Mouse (Mus musculus): ENCODE measurements around the gene Mrps9.
"Not testable (repeated sequence)": the region's sequence is repeated elsewhere in the genome, so short reads cannot be mapped to it uniquely, and the experiment has no call there.

Gene Mrps9

GRCm38 (mm10) chr1:42850663-42851397 lies at the start of gene Mrps9:
Gene Mrps9 (plus strand): TSS chr1:42851233.
- peak; percentile 99 for DNase-seq (ENCODE audit: low spot score)

GRCm38 (mm10) chr1:42813301-42813845 lies 37.7 kb upstream of the Mrps9 start:
- DNase-seq (ENCODE audit: low spot score) = no peak

GRCm38 (mm10) chr1:42814798-42815619 lies 36.0 kb upstream of the Mrps9 start:
- no peak for DNase-seq (ENCODE audit: low spot score)

- no peak for DNase-seq (ENCODE audit: low spot score)
These were observed 350 bp downstream of the Mrps9 start for GRCm38 (mm10) chr1:42851398-42851767.

GRCm38 (mm10) chr1:42851810-42852209 lies 777 bp downstream of the Mrps9 start:
- DNase-seq (ENCODE audit: low spot score) = no peak

GRCm38 (mm10) chr1:42864719-42865250 lies 13.8 kb downstream of the Mrps9 start:
- DNase-seq (ENCODE audit: low spot score) = no peak

GRCm38 (mm10) chr1:42865336-42865939 lies 14.4 kb downstream of the Mrps9 start:
- no peak for DNase-seq (ENCODE audit: low spot score)

- DNase-seq (ENCODE audit: low spot score) = no peak
These were observed 15.0 kb downstream of the Mrps9 start for GRCm38 (mm10) chr1:42865986-42866385.

- DNase-seq (ENCODE audit: low spot score) = no peak
These were observed 16.2 kb downstream of the Mrps9 start for GRCm38 (mm10) chr1:42867188-42867587.

- DNase-seq (ENCODE audit: low spot score) = no peak
These were observed 23.1 kb downstream of the Mrps9 start for GRCm38 (mm10) chr1:42874174-42874573.

- DNase-seq (ENCODE audit: low spot score) = no peak
These were observed 24.2 kb downstream of the Mrps9 start for GRCm38 (mm10) chr1:42875271-42875670.

- DNase-seq (ENCODE audit: low spot score) = no peak
These were observed 25.5 kb downstream of the Mrps9 start for GRCm38 (mm10) chr1:42876463-42877093.

- DNase-seq (ENCODE audit: low spot score) = no peak
These were observed 26.2 kb downstream of the Mrps9 start for GRCm38 (mm10) chr1:42877264-42877663.

- no peak for DNase-seq (ENCODE audit: low spot score)
These were observed 27.8 kb downstream of the Mrps9 start for GRCm38 (mm10) chr1:42878851-42879250.

- DNase-seq (ENCODE audit: low spot score) = no peak
These were observed 31.2 kb downstream of the Mrps9 start for GRCm38 (mm10) chr1:42882258-42882657.

- DNase-seq (ENCODE audit: low spot score) = not testable (repeated sequence)
These were observed 32.4 kb downstream of the Mrps9 start for GRCm38 (mm10) chr1:42883418-42883817.

- DNase-seq (ENCODE audit: low spot score) = no peak
These were observed 36.8 kb downstream of the Mrps9 start for GRCm38 (mm10) chr1:42887835-42888234.

- peak; percentile 51 for DNase-seq (ENCODE audit: low spot score)
These were observed 37.7 kb downstream of the Mrps9 start for GRCm38 (mm10) chr1:42888541-42889349.

GRCm38 (mm10) chr1:42889421-42889887 lies 38.4 kb downstream of the Mrps9 start:
- DNase-seq (ENCODE audit: low spot score) = peak; percentile 73

GRCm38 (mm10) chr1:42894695-42895094 lies 43.7 kb downstream of the Mrps9 start:
- DNase-seq (ENCODE audit: low spot score) = no peak

GRCm38 (mm10) chr1:42905148-42905547 lies 54.1 kb downstream of the Mrps9 start:
- DNase-seq (ENCODE audit: low spot score) = no peak

All from retina, embryonic 14.5 days (tissue).